Mouse (Mus musculus) bone marrow, adult 2 months (tissue): Measurements from ENCODE around the gene Tssk3. TPM values are rescaled to one million over a fixed set of nuclear protein-coding genes. Genes with fewer than 3 reads are reported as not detected.
"Not testable (repeated sequence)": the region's sequence is repeated elsewhere in the genome, so short reads cannot be mapped to it uniquely, and the experiment has no call there.

Experiments
- H3K27ac ChIP-seq: fragments of 200-500 bp; 2 replicates; pipeline ENCODE4 v1.5.1; 2012; ENCODE audit warnings: low read depth, mild to moderate bottlenecking, control low read depth, inconsistent platforms, low read length; ENCODE audit not compliant: control insufficient read depth, poor library complexity, insufficient read depth
- H3K4me1 ChIP-seq: fragments of 200-500 bp; 2 replicates; pipeline ENCODE4 v1.6.1; 2011; ENCODE audit warnings: low read length; ENCODE audit not compliant: control insufficient read depth, insufficient read depth
- H3K4me3 ChIP-seq: fragments of 200-500 bp; replicated peaks from 2 replicates; pipeline ENCODE3; 2011; ENCODE audit warnings: mild to moderate bottlenecking, low read depth, low read length, control low read depth; ENCODE audit not compliant: control insufficient read depth
- CTCF ChIP-seq: fragments of 200-500 bp; IDR thresholded peaks from 2 replicates; pipeline ENCODE4 v1.5.1; 2011; ENCODE audit warnings: low read length, control low read depth; ENCODE audit not compliant: control insufficient read depth, insufficient read depth
- POLR2A ChIP-seq: fragments of 200-500 bp; IDR thresholded peaks from 2 replicates; pipeline ENCODE4 v1.6.1; 2011; ENCODE audit warnings: low read depth, mild to moderate bottlenecking, control low read depth, low read length, borderline replicate concordance; ENCODE audit not compliant: control insufficient read depth
- WGBS: fragments of 180-500 bp; shearing (Covaris S2); methylation state at CpG from one replicate; pipeline ENCODE4 v1.1.7; 2018; 5-methylcytosine and 5-hydroxymethylcytosine counted together
- polyA plus RNA-seq: library from polyadenylated mRNA; stranded (reverse); fragments of >200 nt; gene quantifications from 2 replicates; pipeline ENCODE4 v1.2.4, GENCODE M21; 2011; ENCODE audit warnings: low replicate concordance; ENCODE audit not compliant: missing spikeins, insufficient read depth, insufficient read length

The Tssk3 gene
- polyA plus RNA-seq, 1 experiment: not detected

DNA sequence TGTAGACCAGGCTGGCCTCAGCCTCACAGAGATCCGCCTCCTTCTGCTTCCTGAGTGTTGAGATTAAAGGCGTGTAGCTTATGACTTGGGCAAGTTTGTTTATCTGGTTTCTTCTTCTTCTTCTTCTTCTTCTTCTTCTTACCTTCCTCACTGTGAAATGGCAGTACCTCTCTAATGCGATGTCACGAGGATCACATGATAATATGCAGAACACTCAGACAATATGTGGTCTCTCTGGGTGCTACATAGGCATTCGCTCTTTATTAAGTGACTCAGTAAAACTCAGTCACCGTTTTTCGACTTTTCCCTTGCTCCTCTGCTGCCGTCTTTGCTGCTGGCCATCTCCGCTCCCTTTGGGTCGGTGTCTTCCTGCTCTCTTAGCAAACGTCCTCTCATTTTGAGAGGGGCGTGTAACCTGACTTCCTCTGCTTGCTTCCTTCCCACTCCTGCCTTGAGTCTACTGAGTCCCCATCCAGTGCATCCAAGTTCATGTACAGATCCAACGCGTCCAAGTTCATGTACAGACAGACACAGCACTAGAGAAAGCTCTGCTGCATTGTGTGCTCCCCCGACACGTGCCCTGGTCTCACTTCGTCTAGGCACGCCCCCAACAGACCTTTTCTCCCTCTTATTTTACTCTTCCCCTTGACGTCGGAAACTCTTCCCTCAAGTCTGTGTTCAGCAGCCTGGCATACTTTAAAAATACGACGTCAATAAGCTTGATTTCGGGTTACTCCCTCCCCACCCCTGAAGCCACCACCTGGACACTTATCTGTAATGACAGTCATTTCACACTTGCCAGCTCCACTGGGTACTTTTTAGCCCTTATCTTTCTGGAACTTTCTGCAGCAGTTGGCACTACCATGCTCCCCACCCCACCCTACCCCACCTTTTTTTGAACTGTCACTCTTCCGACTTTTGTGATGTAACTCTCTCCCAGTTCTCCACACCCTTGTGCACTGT, 27.4 kb downstream of the Tssk3 start:
- peak overlapping the region; percentile 91 for H3K4me3 ChIP-seq

GRCm38 (mm10) chr4:129462118-129462517, 28.7 kb downstream of the Tssk3 start:
- 42% methylated on average over 3 of the region's 3 CpGs for WGBS
- Histone ChIP-seq H3K27ac (peak overlapping the region; percentile 96), H3K4me1 (peaks cover 7% of the 10 kb centered on the region; the same call in 1 of the 2 replicates), H3K4me3 (peak overlapping the region; percentile 91)
- TF ChIP-seq POLR2A (no peak), CTCF (no peak)

More for the DNA sequence above, 27.4 kb downstream of the Tssk3 start:
- WGBS: 64% methylated on average over 24 of the region's 24 CpGs
- no peak for TF ChIP-seq CTCF
- TF ChIP-seq POLR2A: no peak
- peaks cover 7% of the 10 kb centered on the region; the same call in 1 of the 2 replicates for H3K4me1 ChIP-seq
- H3K27ac ChIP-seq: peak overlapping the region; percentile 97

- TF ChIP-seq CTCF (peak; percentile 20; the same call in 1 of the 2 replicates), POLR2A (peak; percentile 91)
- H3K4me1 ChIP-seq: peaks cover 7% of the 10 kb centered on the region; the same call in 1 of the 2 replicates
- under 1% methylated on average over 46 of the region's 46 CpGs for WGBS
- peak within 1 kb of the TSS; percentile 91 for H3K4me3 ChIP-seq
- H3K27ac ChIP-seq: peak within 1 kb of the TSS; percentile 96
Observed at GRCm38 (mm10) chr4:129461183-129461960, 29.4 kb downstream of the Tssk3 start, which contains the start of gene Bsdc1. Bsdc1 (plus strand) TSS chr4:129461581.

GRCm38 (mm10) chr4:129460827-129461182, 30.0 kb downstream of the Tssk3 start:
- Histone ChIP-seq H3K4me3 (peak overlapping the region; percentile 61), H3K4me1 (peaks cover 7% of the 10 kb centered on the region; the same call in 1 of the 2 replicates), H3K27ac (peak overlapping the region; percentile 46)
- WGBS: under 1% methylated on average over 4 of the region's 4 CpGs
- TF ChIP-seq CTCF (no peak), POLR2A (no peak)

DNA sequence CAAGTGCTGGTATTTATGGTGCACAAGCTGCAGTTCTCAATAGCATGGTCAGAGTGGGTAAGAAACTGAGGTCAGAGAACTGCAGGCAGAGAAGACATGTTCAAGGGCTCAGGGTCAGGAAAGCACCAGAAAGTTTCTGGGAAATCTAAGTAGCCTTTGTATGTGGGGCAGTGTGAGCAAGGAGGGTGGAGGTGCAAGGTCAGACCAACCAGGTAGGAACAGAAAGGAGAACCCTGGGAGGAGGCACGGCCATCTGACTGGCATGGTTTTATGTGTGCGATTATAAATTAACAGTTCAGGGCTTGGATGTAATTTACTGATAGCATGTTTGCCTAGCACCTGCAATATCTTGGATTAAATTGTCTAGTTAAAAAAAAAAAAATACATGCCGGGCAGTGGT, 31.1 kb downstream of the Tssk3 start:
- 74% methylated on average over 3 of the region's 3 CpGs for WGBS
- TF ChIP-seq CTCF: no peak
- TF ChIP-seq POLR2A: no peak
- Histone ChIP-seq H3K27ac (no peak overlapping the region), H3K4me3 (no peak overlapping the region), H3K4me1 (peaks cover 7% of the 10 kb centered on the region)

- not testable (repeated sequence) for H3K27ac ChIP-seq, H3K4me1 ChIP-seq, H3K4me3 ChIP-seq
- WGBS: 73% methylated on average over 2 of the region's 2 CpGs
Observed at GRCm38 (mm10) chr4:129457311-129457710, 33.5 kb downstream of the Tssk3 start.

DNA sequence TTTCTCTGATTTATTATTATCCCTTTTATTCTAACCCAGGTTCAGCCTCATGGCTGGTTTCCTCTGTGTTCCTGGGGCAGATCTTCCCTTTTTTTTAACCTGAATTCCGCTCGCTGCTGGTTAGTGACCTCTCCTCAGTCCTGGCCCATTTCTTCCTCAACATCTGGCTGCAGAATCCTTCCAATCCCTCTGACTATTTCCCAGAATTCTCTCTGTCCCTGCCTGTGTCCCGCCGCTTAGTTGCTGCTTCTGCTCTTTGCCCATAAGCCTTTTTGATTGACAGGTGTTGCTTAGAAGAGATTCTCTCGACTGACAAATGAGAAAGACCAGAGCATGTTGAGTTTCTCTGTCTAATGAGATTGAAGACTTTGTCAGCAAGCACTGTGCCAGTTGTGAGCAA, 34.7 kb downstream of the Tssk3 start:
- 72% methylated on average over 5 of the region's 5 CpGs for WGBS
- H3K4me1 ChIP-seq: peaks cover 1% of the 10 kb centered on the region
- H3K4me3 ChIP-seq: no peak overlapping the region
- no peak for TF ChIP-seq CTCF
- no peak for TF ChIP-seq POLR2A
- H3K27ac ChIP-seq: no peak overlapping the region

DNA sequence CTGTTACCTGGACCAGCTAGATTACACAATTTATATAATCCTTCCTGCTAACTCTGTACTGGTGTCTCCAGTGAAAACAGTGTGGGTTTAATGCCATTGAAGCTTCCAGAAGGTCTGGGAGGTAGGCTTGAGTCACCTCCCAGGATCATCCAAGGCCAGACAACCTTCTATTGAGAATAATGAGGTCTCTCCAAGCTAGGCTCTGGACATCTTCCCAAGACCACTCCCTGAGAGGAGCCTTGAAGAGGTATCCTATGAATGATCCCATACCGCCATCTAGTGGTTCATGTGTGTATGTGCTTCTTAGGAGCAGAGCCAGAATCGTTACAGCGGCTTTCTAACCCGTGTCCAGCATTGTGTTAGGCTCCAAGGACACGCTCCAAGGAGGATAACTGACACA, 35.6 kb downstream of the Tssk3 start:
- Histone ChIP-seq H3K4me3 (no peak overlapping the region), H3K4me1 (no peaks in the 10 kb centered on the region; the same call in 1 of the 2 replicates), H3K27ac (no peak overlapping the region)
- WGBS: 2% methylated on average over 5 of the region's 5 CpGs
- TF ChIP-seq POLR2A (no peak), CTCF (peak; percentile 55; the same call in 1 of the 2 replicates)
